Mouse (Mus musculus): ENCODE results near the gene Cracr2b. TPM values are rescaled to one million over a fixed set of nuclear protein-coding genes. Genes with fewer than 3 reads are reported as not detected.

Cracr2b gene
- polyA plus RNA-seq (2017; shearing (Covaris generic)), result 0.62 TPM

DNA sequence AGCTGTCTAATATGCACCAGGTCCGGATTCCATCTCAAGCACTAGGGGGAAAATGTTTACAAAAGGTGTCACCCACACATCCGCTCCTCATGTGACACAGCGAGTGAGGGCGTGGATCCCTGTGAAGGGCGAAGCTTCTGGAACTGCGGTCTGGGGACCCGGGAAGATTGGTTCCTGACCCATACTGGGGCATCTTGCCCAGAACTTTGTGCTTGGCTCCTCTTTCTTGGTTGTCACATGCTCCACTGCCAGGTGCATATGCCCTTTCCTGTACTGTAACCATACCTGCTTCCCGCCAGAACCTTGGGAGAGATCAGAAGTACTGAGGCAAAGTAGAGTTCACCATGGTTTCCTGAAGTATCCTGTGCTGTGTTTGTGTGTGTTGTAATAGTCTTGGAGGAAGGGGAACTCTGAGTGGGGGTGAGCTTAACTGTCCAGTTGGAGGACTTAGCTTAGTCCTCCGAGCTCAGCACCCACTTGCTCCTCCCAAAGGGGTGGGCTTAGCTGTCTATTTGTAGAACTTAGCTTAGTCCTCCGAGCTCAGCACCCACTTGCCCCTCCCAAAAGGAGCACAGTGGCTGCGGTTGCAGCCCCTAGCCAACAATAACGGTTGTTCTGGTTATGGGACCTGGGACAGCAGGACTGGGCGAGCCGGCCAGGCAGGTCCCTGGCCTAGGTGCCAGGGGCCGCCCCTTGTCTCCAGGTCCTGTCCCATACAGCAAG, at the start of gene Cracr2b:
Gene Cracr2b (plus strand): TSS at position 704 of the 723 bp plus-strand sequence.

DNA sequence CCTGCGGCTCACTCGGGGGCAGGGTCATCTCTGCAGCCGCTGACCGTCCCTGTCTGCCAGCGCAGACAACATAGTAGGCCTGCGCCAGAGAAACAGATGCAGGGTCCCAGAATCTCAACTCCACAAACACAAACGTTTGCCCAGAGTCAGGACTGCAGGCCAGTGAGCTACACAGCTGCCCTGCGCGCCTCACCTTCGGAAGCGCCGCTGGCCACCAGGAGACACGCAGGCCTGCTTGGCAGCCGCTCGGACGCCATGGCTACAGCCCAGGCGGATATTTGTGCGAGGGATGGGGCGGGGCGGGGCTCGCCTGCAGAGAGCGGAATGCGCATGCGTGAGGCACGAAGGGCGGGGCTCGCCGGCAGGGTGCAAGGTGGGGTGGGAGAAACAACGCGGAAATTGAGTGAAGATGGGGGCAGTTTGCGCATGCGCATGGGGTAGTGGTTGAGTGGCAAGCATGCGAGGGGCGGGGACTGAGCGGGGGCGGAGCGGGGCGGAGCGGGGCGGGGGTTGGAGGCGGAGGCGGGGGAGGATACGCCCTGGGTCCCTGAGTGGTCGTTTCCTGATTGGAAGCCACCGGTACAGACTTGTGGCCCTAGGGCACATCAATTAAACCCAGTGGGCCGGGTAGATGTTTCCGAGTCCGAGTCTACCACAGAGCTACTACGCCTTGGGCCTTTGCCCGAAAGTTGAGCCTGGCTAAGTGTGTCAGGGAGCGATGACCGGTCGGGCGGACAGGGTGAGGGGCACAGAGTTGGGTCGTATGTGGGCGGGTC, 46.9 kb upstream of the Cracr2b start, which contains the start of gene Gatd1:
Gene Gatd1 (minus strand): TSS at position 328 of the 776 bp plus-strand sequence.

GRCm38 (mm10) chr7:141429310-141429709, 31.6 kb upstream of the Cracr2b start, which contains the start of gene Cend1:
Cend1 (minus strand) TSS chr7:141429491.

GRCm38 (mm10) chr7:141437178-141438120, 23.4 kb upstream of the Cracr2b start, which contains the start of gene Slc25a22:
Slc25a22 (minus strand) TSS chr7:141437892.

GRCm38 (mm10) chr7:141443828-141444237, 17.1 kb upstream of the Cracr2b start, which contains the start of gene Pidd1:
Pidd1 (minus strand) TSS chr7:141444025.

DNA sequence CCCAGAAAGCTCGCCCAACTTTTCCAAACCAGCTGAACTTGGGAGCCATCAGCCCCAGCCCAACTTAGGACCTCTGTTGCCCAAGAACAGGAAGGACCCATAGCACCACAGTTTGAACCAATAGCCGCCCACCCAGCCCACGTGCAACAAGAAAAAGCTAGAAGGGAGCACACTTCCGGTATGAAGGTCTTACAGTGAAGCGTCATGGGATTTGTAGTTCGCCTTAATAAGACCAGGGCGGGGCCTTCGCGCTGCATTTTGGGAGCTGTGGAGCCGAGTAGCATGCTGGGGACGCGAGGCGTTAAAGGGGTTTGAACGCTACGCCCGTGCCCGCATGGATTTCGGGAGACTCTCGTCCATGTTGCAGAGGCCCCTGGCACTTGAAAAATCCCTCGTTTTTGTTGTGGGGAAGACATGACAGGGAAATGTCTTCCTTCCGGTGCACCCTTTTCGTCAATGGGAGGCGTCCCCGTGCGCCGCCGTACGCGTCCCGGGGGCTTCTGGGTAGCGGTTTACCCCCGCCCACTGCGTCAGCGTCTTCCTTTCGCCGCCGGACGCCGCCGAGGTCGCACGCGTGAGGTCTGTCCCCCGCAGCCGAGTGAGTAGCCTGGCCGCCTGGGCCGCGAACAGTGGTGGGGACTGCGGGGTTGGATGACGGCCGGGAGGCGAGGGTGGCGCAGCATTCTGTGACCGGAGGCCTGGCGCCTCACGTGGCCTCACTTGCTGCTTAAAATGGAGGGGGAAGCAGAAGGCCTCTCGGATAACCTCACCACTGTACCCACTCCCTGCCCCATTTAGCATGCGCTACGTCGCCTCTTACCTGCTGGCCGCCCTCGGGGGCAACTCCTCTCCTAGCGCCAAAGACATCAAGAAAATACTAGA, 13.5 kb upstream of the Cracr2b start, which contains the start of gene Rplp2:
Gene Rplp2 (plus strand): TSS at position 261 of the 882 bp plus-strand sequence.

GRCm38 (mm10) chr7:141454967-141455551, 5.8 kb upstream of the Cracr2b start, which contains the start of gene Pnpla2:
Pnpla2 (plus strand) TSS chr7:141455198.

GRCm38 (mm10) chr7:141467230-141468030, 6.5 kb downstream of the Cracr2b start, which contains the start of gene Cd151:
Cd151 (plus strand) TSS chr7:141467392.

DNA sequence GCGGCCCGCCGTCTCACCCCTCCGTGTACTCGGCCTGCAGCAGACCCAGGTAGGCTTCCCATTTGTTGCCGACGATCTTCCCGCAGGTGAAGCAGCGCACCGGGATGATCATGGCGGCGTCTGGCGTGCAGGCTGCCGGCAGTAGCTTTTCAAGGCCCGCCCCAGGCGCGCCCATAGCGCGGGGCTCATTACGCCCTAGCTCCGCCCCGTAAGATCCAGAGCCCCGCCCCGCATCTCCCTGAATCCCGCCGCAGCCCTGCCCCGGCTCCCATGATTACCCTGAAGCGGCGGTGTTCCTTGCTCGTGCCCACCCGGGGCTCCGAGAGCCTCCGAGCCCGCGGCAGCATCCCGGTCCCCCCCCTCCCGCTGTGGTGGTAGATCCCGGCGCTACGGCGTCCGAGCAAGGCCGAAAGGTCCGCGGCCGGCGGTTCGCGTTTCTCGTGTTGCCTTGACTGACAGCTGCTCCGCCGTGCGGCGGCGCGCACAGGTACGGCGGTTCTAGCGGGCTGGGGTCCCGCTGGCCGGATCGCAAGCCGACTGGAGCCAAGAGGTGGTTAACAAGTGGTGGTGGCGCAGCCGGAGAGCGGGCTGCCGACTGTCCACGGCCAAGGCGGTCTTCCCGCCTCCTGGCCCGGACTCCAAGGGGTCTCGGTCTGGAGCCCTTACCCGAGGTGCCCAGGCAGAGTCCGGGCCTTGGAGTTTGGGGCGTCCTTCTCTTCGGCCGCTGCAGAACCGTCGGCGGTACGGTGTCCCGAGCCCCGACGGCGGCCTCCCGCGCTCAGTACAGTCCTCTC, 14.3 kb downstream of the Cracr2b start, which contains the start of the genes Polr2l and Tspan4:
Gene Polr2l (minus strand): TSS at position 122 of the 794 bp plus-strand sequence.
Gene Tspan4 (plus strand): TSS at position 230 of the 794 bp plus-strand sequence.

Other genes with a start within 250 kb of the Cracr2b start
- 14.3 TPM for gene Lmntd2, start 247.0 kb upstream of the Cracr2b start, polyA plus RNA-seq (2017; shearing (Covaris generic))
- gene Rassf7, start 245.2 kb upstream of the Cracr2b start, polyA plus RNA-seq (2017; shearing (Covaris generic)), result 22.1 TPM
- gene Phrf1, start 232.3 kb upstream of the Cracr2b start, polyA plus RNA-seq (2017; shearing (Covaris generic)), result 130 TPM
- gene Irf7, start 194.6 kb upstream of the Cracr2b start, polyA plus RNA-seq (2017; shearing (Covaris generic)), result 110 TPM
- not detected for gene Cdhr5, start 184.3 kb upstream of the Cracr2b start, polyA plus RNA-seq (2017; shearing (Covaris generic))
- gene Sct, start 182.0 kb upstream of the Cracr2b start, polyA plus RNA-seq (2017; shearing (Covaris generic)), result not detected
- gene Drd4, start 169.1 kb upstream of the Cracr2b start, polyA plus RNA-seq (2017; shearing (Covaris generic)), result not detected
- 14.8 TPM for gene Deaf1, start 133.4 kb upstream of the Cracr2b start, polyA plus RNA-seq (2017; shearing (Covaris generic))
- 37.9 TPM for gene Tmem80, start 133.4 kb upstream of the Cracr2b start, polyA plus RNA-seq (2017; shearing (Covaris generic))
- not detected for gene Eps8l2, start 122.2 kb upstream of the Cracr2b start, polyA plus RNA-seq (2017; shearing (Covaris generic))
- 364 TPM for gene Taldo1, start 68.9 kb upstream of the Cracr2b start, polyA plus RNA-seq (2017; shearing (Covaris generic))
- gene Gatd1, start 47.0 kb upstream of the Cracr2b start, polyA plus RNA-seq (2017; shearing (Covaris generic)), result 82.8 TPM
- 0.38 TPM for gene Cend1, start 31.6 kb upstream of the Cracr2b start, polyA plus RNA-seq (2017; shearing (Covaris generic))
- 75.3 TPM for gene Slc25a22, start 23.2 kb upstream of the Cracr2b start, polyA plus RNA-seq (2017; shearing (Covaris generic))
- 10.2 TPM for gene Pidd1, start 17.1 kb upstream of the Cracr2b start, polyA plus RNA-seq (2017; shearing (Covaris generic))
- gene Rplp2, start 13.7 kb upstream of the Cracr2b start, polyA plus RNA-seq (2017; shearing (Covaris generic)), result 1,938 TPM
- gene Pnpla2, start 5.9 kb upstream of the Cracr2b start, polyA plus RNA-seq (2017; shearing (Covaris generic)), result 87.0 TPM
- gene Cd151, start 6.3 kb downstream of the Cracr2b start, polyA plus RNA-seq (2017; shearing (Covaris generic)), result 7.4 TPM
- 30.8 TPM for gene Polr2l, start 14.0 kb downstream of the Cracr2b start, polyA plus RNA-seq (2017; shearing (Covaris generic))
- 3.1 TPM for gene Tspan4, start 14.1 kb downstream of the Cracr2b start, polyA plus RNA-seq (2017; shearing (Covaris generic))
- gene Chid1, start 78.8 kb downstream of the Cracr2b start, polyA plus RNA-seq (2017; shearing (Covaris generic)), result 28.2 TPM
- gene Ap2a2, start 101.1 kb downstream of the Cracr2b start, polyA plus RNA-seq (2017; shearing (Covaris generic)), result 21.7 TPM
- gene Muc6, start 194.2 kb downstream of the Cracr2b start, polyA plus RNA-seq (2017; shearing (Covaris generic)), result 0.09 TPM
- 0.32 TPM for gene Muc2, start 229.2 kb downstream of the Cracr2b start, polyA plus RNA-seq (2017; shearing (Covaris generic))